Mouse (Mus musculus) frontal cortex, postnatal 10 days (tissue): Measurements from ENCODE around the gene Hist1h1e.
A peak's percentile ranks its signal among the peaks of the same experiment; 100 is the strongest.
"Not testable (repeated sequence)": the region's sequence is repeated elsewhere in the genome, so short reads cannot be mapped to it uniquely, and the experiment has no call there.

ENCODE experiments used
- DNase-seq, 2 experiments: peaks; one replicate each; pipeline ENCODE4 v3.0.0; 2022; ENCODE audit warnings: low spot score in 2 of 2, mixed read lengths in 1 of 2

Gene Hist1h1e

DNA sequence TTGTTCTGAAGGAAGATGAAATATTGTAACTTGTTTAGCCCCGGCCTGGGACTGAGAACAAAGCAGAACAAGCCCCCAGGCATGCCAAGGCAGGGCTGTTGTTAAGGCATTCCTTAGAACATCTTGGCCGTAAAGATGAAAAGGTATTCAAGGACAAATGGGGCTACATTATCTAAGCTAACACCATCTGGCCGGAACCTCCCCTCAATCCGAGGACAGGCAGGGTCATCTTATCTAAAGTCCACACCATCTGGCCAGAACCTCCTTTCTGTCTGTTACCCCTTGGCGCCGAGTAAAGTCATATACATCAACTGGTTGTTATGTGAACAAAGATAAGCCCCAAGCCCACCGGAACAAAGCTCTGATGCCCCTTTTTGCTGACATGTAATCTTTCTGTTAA lies 30.5 kb downstream of the Hist1h1e start:
- not testable (repeated sequence) for DNase-seq

GRCm38 (mm10) chr13:23591206-23591605 lies 31.2 kb downstream of the Hist1h1e start:
- no peak for DNase-seq

DNA sequence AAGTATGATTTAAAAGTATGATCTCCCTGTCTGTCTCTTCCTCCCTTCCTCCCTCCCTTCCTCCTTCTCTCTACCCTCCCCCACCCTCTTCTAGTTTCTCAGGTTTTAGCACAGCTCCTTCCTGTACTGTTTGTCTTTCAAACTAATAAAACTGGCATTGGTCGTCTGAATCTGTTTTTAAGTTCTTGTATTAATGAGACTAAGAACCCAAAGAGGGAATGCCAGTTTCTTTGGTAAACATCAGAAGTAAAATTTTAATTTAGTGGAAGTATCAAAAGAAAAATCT lies 35.5 kb downstream of the Hist1h1e start:
- DNase-seq, result no peak

DNA sequence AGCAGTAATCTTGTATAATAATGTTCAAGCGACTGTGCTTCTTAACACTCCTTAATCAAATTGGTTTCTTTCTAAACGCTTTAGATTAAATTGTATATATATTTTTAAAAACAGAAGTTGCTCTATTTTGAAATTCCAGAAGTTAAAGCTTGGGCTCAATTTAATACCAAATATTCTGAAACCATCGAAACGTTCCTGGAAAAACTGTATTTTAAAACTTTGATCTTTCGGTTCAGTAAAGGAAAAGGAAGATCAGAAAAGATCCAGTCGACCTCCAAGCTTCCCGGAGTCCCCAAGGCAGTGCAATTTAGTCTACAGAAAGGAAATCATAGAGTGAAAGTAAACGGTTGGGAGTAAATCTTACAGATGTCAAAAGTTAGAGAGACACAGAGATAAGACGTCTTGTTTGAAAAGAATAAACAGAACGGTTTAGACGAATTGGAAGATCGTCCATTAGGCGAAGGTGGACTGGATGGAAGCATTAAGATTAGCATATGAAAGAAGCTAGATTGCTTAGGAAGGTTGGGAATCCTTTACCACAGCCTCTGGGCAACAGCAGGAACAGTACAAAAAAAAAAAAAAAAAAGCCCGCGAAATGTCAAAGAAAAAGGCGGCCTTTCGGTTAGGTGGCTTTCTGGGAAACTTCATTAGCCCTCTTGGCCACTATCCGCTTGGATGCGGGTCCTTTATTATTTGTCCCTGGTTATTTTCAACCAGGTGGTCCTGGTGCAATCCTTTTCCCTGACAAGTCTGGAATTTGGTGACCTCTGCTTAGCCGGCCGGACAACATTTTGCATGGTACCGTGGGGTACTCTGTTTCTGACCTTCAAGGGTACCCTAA lies 36.0 kb downstream of the Hist1h1e start:
- DNase-seq, result no peak

- DNase-seq, result peak; percentile 60 to 65
These were observed 36.8 kb downstream of the Hist1h1e start for GRCm38 (mm10) chr13:23585442-23586098.

DNA sequence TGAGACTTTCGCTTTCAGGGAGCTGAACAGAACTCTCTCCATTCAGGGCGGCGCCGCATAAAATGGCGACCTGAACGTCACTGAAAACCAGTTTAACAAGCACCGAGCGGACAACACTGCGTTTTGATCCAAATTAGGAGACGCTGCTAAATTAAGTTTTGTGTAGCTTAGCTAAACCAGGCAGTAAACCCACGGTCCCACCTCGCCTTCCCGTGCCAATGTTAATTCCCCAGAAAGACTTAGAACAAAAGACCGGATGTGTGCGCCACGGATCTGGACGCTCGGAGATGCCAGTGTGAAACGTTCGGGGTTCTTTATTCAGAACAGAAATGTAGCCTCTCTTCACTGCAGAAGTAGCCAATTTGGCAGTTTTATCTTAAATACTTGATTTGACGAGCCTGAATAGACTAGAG lies 37.3 kb downstream of the Hist1h1e start:
- peak in 1 of 2 experiments; percentile 61 for DNase-seq

GRCm38 (mm10) chr13:23584331-23584730 lies 38.0 kb downstream of the Hist1h1e start:
- DNase-seq, result no peak

GRCm38 (mm10) chr13:23583387-23584068 lies 38.8 kb downstream of the Hist1h1e start:
- DNase-seq, result no peak

GRCm38 (mm10) chr13:23582219-23583056 lies 39.9 kb downstream of the Hist1h1e start:
- DNase-seq, result no peak

DNA sequence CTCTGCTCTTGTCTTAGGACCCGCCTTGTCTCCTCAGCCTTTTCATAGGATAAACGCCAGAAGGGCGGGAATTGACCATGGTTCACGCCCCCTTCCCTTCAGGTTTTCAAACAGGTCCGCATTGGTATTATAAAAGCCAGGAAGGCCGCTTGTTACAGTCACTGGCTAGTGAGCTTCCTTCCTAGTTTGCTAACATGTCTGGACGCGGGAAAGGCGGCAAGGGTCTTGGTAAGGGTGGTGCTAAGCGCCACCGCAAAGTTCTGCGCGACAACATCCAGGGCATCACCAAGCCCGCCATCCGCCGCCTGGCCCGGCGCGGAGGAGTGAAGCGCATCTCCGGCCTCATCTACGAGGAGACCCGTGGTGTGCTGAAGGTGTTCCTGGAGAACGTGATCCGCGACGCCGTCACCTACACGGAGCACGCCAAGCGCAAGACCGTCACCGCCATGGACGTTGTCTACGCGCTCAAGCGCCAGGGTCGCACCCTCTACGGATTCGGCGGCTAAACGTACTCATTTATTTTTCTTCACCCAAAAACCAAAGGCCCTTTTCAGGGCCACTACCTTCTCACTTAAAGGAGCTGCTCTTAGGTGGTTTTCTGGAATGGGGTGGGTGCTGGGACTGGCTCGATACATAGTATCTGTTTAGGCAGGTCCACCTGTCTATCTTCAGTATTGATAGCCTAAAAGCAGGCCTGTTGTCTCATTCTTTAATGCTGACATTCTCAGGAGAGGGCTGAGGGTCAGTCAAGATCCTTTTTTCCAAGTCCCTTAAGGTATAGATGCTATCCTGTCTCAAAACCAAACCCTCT lies 40.7 kb downstream of the Hist1h1e start, which contains the start of gene Hist1h4d:
Gene Hist1h4d, plus strand, starts transcription at position 191 of the 811 bp plus-strand sequence.
- peak; percentile 95 to 97 for DNase-seq

DNA sequence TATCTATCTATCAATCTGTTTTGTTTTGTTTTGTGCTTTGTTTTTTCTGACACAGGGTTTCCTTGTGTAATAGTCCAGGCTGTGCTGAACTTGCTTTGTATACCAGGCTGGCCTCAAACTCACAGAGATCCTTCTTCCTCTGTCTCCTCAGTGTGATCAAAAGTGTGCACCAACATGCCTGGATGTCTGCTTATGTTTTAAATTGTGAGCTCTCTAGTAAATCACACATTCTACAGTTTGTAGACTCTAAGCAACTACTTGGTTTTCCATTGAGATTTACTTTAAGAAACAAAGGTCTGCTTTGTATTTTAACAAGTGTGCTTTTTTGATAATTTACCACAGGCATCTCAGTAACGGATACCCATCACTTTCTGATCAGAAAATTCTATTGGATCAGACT lies 44.5 kb downstream of the Hist1h1e start:
- DNase-seq, result no peak

DNA sequence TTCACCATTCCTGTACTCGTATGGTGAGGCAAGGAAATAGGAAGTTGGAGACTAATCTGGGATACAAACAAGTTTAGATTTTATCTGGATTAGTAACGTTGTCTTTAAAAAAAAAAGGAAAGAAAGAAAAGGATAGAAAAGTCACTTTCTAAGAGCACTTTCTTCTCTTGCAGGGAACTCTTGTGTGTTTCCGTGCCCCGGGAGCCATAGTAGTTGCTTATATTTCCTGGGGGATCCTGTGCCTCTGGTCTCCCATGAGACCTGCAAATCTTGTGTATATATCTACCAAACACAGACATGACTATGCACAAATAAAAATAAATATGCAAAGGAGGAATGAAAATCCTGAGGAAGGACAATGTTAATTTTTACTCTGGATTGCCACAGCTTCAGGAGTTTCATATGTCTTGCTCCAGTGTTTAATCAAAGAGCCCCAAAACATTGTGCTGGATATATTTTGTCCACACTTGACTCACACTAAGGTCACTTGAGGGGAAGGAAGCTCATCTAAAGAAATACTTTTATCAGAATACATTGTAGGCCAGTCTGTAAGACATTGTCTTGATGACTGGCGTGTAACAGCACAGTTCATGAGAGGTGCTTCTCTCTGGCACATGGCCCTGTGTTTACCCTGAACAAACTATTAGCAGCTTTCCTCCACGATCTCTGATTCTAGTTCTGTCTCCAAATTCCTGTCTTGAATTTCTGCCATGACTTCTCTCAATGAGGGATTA lies 45.3 kb downstream of the Hist1h1e start:
- no peak for DNase-seq

- no peak for DNase-seq
These were observed 45.9 kb downstream of the Hist1h1e start for GRCm38 (mm10) chr13:23576351-23576881.

DNA sequence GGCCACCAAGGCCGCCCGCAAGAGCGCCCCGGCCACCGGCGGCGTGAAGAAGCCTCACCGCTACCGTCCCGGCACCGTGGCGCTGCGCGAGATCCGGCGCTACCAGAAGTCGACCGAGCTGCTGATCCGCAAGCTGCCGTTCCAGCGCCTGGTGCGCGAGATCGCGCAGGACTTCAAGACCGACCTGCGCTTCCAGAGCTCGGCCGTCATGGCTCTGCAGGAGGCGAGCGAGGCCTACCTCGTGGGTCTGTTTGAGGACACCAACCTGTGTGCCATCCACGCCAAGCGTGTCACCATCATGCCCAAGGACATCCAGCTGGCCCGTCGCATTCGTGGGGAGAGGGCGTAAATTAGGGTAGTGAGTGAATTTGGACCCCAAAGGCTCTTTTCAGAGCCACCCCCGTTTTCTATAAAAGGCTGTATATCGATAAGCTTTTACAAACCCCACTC lies 46.5 kb downstream of the Hist1h1e start:
- not testable (repeated sequence) for DNase-seq

DNA sequence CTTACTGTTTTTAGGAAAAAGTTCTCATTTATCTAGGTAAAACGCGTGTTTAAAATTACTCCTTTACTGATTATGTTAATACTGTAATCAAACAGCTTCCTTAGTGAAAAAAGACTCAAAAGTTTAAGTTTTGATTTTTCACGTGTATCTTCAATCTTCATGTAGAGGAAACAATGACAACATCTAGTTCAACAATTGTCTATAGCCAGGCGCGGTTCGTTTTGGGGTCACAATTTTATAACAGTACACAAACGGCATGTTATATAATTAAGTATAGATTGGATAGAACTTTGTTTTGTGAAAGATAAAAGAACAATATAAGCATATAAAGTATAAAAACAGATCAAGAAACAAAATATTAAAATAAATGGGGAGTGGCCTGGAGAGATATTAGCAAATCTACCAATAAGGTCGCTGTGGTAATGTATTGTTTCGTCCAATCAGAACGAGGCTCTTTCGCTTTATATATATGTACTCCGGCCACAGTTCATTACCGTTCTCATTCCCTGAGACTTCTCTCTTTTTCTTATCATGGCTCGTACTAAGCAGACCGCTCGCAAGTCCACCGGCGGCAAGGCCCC lies 47.0 kb downstream of the Hist1h1e start, which contains the start of gene Hist1h3d:
Gene Hist1h3d, plus strand, starts transcription at position 493 of the 581 bp plus-strand sequence.
- peak in 1 of 2 experiments; percentile 44 for DNase-seq

DNA sequence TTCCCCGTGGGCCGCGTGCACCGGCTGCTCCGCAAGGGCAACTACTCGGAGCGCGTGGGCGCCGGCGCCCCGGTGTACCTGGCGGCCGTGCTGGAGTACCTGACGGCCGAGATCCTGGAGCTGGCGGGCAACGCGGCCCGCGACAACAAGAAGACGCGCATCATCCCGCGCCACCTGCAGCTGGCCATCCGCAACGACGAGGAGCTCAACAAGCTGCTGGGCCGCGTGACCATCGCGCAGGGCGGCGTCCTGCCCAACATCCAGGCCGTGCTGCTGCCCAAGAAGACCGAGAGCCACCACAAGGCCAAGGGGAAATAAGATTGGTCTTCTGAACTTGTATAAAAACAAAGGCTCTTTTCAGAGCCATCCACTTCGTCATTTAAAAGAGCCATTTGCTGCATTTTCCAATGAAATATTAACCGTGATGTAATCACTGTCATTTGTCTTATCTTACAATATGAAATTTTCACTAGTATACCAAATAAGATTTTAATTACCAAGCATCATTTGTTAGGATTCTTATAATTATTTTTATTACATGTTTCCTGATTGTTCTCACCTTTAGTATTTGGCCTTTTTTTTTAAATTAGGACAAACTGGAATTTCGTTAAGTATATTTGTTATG lies 47.7 kb downstream of the Hist1h1e start:
- DNase-seq, result not testable (repeated sequence)

- DNase-seq, result peak; percentile 90 to 93
These were observed 48.3 kb downstream of the Hist1h1e start, which contains the start of the genes Hist1h2bf and Hist1h2ad for GRCm38 (mm10) chr13:23573898-23574524. Gene Hist1h2bf (minus strand): TSS chr13:23574196. Gene Hist1h2ad (plus strand): TSS chr13:23574381.
